Mouse (Mus musculus) midbrain, embryonic 12.5 days (tissue): Measurements from ENCODE around the gene Pmf1. TPM values are rescaled to one million over a fixed set of nuclear protein-coding genes. Genes with fewer than 3 reads are reported as not detected.

Source experiments
- ATAC-seq: fragments of 200-750 bp; cut with Nextera tagmentation; 2 replicates; pipeline ENCODE4 v1.8.0; 2017; ENCODE audit warnings: low read depth, moderate TSS enrichment, moderate library complexity; ENCODE audit not compliant: low FRiP score
- H3K27ac ChIP-seq: fragments of 300-500 bp; sonication (generic); replicated peaks from 2 replicates; pipeline ENCODE4 v1.5.1; 2016; ENCODE audit warnings: mild to moderate bottlenecking
- H3K27me3 ChIP-seq: fragments of 300-500 bp; sonication (generic); 2 replicates; pipeline ENCODE4 v1.6.1; 2016; ENCODE audit warnings: mild to moderate bottlenecking
- H3K36me3 ChIP-seq: fragments of 300-500 bp; sonication (generic); 2 replicates; pipeline ENCODE4 v1.6.1; 2016
- H3K4me1 ChIP-seq: fragments of 300-500 bp; sonication (generic); 2 replicates; pipeline ENCODE4 v1.6.1; 2016
- H3K4me2 ChIP-seq: fragments of 300-500 bp; sonication (generic); replicated peaks from 2 replicates; pipeline ENCODE4 v1.6.1; 2016; ENCODE audit warnings: mild to moderate bottlenecking, moderate library complexity
- H3K4me3 ChIP-seq: fragments of 300-500 bp; sonication (generic); 2 replicates; pipeline ENCODE4 v1.5.1; 2016; ENCODE audit warnings: mild to moderate bottlenecking
- H3K9ac ChIP-seq: fragments of 300-500 bp; sonication (generic); replicated peaks from 2 replicates; pipeline ENCODE4 v1.6.1; 2016; ENCODE audit warnings: mild to moderate bottlenecking, moderate library complexity
- H3K9me3 ChIP-seq: fragments of 300-500 bp; sonication (generic); 2 replicates; pipeline ENCODE4 v1.6.1; 2016; ENCODE audit warnings: mild to moderate bottlenecking
- WGBS: fragments of 180-500 bp; shearing (Covaris S2); methylation state at CpG from one replicate; pipeline ENCODE4 v1.1.7; 2016; 5-methylcytosine and 5-hydroxymethylcytosine counted together
- microRNA-seq: library from miRNA; unstranded; fragments of <30 nt; microRNA quantifications from one replicate; pipeline ENCODE4, GENCODE M21; 2017
- polyA plus RNA-seq: library from polyadenylated mRNA; unstranded; fragments of >200 nt; fragmentation: Nextera tagmentation; extraction: Ambion mirVana; gene quantifications from 2 replicates; pipeline ENCODE4 v1.2.1, GENCODE M21; 2016

Gene Pmf1
- polyA plus RNA-seq, 1 experiment from 2014 or later = 101 TPM

DNA sequence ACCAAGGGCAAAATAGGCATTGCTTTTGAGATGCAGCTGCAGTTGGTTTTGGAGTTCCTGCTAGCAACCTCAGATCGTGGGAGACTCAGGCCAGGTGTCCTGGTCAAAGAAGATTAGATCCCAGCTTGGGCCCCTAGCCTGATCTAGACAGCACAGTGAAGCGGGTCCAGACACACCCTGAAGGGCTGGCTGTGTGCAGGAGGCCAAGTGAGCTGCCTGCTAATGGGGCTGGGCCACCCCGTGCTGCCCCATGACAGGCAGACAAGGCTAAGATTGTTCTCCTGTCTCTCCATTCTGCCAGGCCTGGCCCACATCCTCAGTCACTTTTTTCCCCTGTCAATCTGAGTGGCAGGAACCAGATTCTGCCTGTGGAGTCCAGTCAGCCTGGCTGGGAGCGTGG lies 46.4 kb downstream of the Pmf1 start:
- H3K4me2 ChIP-seq = no peak overlapping the region

DNA sequence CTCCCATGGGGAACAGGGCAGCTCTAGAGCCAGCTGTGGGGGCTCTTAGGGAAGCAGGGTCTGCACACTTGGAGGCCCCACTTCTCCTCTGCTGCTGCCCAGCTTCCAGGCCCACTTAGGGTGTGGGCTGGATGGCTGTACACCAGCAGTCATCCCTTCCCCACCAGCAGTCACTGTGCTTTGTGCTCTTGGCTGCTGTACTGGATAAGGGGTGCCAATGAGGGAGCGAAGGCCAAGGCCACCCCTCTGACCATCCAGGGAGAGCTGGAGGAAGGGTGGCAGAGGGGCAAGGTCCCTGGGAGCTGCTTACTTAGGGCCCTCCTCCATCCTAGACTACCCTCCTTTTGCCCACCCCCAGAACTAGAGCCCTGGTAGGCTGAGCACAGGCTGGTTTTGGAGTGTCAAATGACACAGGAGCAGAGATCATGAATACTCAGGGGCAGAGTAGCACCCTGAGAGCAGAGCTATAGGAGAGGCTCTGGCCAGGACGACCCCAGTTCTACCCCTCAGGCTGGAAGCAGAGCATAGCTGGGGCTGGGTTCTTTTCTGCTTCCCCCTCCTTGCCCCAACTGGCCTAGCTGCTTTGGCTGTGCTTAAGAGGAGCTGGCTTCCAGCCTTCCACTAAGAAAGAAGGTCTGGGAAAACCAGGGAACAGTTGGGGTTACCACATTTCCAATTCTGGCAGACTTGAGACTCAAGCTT lies 48.4 kb downstream of the Pmf1 start:
- no peak overlapping the region for H3K4me3 ChIP-seq
- H3K9ac ChIP-seq = no peak overlapping the region
- 87% methylated on average over 2 of the region's 2 CpGs for WGBS
- ATAC-seq = no peak
- H3K4me1 ChIP-seq = peaks cover 6% of the 10 kb centered on the region; the same call in 1 of the 2 replicates
- H3K27ac ChIP-seq = no peak overlapping the region
- H3K9me3 ChIP-seq = no peaks in the 10 kb centered on the region
- H3K4me2 ChIP-seq = no peak overlapping the region
- H3K36me3 ChIP-seq = peaks cover 62% of the 10 kb centered on the region
- H3K27me3 ChIP-seq = peaks cover 32% of the 10 kb centered on the region

More for the DNA sequence above, 46.4 kb downstream of the Pmf1 start:
- 68% methylated on average over 4 of the region's 4 CpGs for WGBS
- Histone ChIP-seq H3K4me1 (peaks cover 6% of the 10 kb centered on the region; the same call in 1 of the 2 replicates), H3K9ac (no peak overlapping the region), H3K36me3 (peaks cover 45% of the 10 kb centered on the region), H3K9me3 (no peaks in the 10 kb centered on the region), H3K27me3 (peaks cover 32% of the 10 kb centered on the region), H3K27ac (no peak overlapping the region), H3K4me3 (no peak overlapping the region)
- ATAC-seq = no peak

DNA sequence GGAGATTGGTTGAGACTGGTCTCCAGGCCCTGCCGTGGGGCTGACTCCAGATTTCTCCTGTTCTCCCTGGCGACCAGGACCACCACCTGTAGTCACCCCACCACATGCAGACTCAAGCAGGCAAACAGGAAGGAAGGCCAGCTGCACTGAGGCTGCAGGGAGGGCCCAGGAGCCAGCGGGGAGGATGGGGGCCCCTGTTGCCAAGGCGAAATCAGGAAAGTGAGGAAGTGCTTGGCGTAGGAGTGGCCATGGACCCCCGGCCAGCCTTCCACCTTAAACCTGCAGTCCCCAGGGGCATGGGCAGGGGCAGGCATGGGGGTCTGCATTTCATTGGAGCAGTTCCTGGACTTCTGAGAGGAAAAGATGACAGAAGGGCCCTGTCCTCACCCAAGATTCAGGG lies 49.0 kb downstream of the Pmf1 start:
- no peak for ATAC-seq
- 79% methylated on average over 6 of the region's 6 CpGs for WGBS
- H3K27ac ChIP-seq = no peak overlapping the region
- H3K36me3 ChIP-seq = peaks cover 69% of the 10 kb centered on the region
- H3K4me3 ChIP-seq = no peak overlapping the region
- H3K9me3 ChIP-seq = no peaks in the 10 kb centered on the region
- H3K9ac ChIP-seq = no peak overlapping the region
- H3K27me3 ChIP-seq = peaks cover 28% of the 10 kb centered on the region
- no peak overlapping the region for H3K4me2 ChIP-seq
- H3K4me1 ChIP-seq = peaks cover 6% of the 10 kb centered on the region; the same call in 1 of the 2 replicates

DNA sequence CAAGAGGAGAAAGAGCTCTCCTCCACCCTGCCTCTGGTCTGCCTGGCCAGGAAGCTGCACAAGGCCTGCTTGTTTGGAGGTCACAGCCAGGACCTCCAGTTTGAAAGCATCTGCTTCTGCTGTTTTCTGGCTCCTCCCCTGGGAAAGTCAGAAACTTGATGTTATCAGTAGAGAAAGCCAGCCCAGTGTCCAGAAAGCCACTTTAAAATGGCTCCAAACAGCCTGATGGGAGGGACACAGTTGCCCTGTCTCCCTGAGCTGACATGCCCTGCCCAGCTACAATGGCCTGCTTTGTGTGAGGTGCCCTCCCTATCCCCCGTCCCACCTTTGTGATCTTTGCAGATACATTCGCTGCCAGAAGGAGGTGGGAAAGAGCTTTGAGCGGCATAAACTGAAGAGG lies 50.1 kb downstream of the Pmf1 start:
- no peak for ATAC-seq
- H3K4me3 ChIP-seq = no peak overlapping the region
- H3K9me3 ChIP-seq = no peaks in the 10 kb centered on the region
- H3K4me1 ChIP-seq = peaks cover 6% of the 10 kb centered on the region; the same call in 1 of the 2 replicates
- H3K27ac ChIP-seq = 0 out of 2 replicates have a peak overlapping the region, but pooled peaks have one; percentile 15
- peaks cover 80% of the 10 kb centered on the region for H3K36me3 ChIP-seq
- 80% methylated on average over 3 of the region's 3 CpGs for whole genome bisulfite sequencing
- no peak overlapping the region for H3K9ac ChIP-seq
- H3K4me2 ChIP-seq = no peak overlapping the region
- peaks cover 17% of the 10 kb centered on the region for H3K27me3 ChIP-seq

DNA sequence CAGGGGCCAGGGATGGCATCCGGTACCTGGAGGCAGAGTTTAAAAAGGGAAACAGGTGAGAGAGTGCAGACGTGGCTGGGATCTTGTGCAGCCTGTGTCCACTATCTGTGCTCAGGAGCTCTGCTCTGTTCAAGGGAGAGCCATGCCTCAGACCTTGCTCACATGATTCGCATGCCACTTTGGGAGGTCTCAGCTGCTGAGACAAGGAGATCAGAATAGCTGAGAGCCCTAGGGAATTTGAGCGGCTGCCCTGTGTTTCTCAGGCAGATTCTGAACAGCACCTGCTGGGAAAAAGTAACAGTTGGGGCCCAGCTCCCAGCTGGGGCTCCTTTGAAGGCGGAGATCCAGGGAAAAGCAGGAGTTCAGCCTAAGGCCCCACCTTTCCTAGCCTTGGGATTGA lies 50.5 kb downstream of the Pmf1 start:
- no peak overlapping the region for H3K9ac ChIP-seq
- H3K27me3 ChIP-seq = peaks cover 13% of the 10 kb centered on the region
- peaks cover 6% of the 10 kb centered on the region; the same call in 1 of the 2 replicates for H3K4me1 ChIP-seq
- WGBS = 72% methylated on average over 5 of the region's 5 CpGs
- no peaks in the 10 kb centered on the region for H3K9me3 ChIP-seq
- no peak overlapping the region for H3K4me3 ChIP-seq
- ATAC-seq = no peak
- H3K4me2 ChIP-seq = no peak overlapping the region
- H3K27ac ChIP-seq = peak overlapping the region; percentile 25; the same call in 1 of the 2 replicates
- peaks cover 84% of the 10 kb centered on the region for H3K36me3 ChIP-seq

DNA sequence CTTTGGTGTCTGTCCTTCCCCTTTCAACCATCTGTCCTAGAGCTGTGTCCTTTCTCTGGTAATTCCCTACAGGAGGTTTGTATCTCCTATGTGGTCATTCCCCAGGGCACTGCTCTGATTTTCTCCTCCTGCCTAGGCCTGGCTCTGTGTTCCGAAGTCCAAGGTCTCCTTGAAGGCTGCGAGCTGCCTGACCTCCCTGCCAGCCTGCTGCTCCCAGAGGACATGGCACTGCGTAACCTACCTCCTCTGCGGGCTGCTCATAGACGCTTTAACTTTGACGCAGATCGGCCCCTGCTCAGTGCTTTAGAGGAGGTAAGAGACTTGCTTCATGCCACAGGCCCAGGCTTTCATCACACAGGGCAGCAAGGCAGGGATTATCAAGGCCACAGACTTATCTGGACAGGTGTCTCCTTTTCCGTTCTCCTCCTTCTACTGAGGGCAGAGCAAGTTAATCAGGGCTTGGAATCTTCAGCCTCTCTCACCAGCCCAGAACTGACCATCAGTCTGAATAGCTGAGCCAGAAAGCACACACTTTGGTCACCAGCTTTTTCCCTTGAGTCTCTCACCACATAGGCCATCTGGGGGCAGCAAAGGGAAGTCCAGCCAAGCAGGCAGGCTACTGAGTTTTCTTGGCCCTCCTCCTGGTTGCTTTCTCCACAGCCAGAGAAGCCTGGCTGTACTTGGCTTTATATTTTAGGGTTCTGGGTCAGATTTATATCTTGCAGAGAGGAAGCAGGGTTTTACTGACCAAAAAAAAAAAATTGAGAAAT lies 55.5 kb downstream of the Pmf1 start:
- H3K27ac ChIP-seq = no peak overlapping the region
- H3K4me2 ChIP-seq = no peak overlapping the region
- no peak for ATAC-seq
- H3K36me3 ChIP-seq = peaks cover 98% of the 10 kb centered on the region
- 95% methylated on average over 8 of the region's 8 CpGs for WGBS
- no peak overlapping the region for H3K4me3 ChIP-seq
- H3K9ac ChIP-seq = no peak overlapping the region
- H3K27me3 ChIP-seq = no peaks in the 10 kb centered on the region
- H3K9me3 ChIP-seq = no peaks in the 10 kb centered on the region
- peaks cover 2% of the 10 kb centered on the region; the same call in 1 of the 2 replicates for H3K4me1 ChIP-seq

DNA sequence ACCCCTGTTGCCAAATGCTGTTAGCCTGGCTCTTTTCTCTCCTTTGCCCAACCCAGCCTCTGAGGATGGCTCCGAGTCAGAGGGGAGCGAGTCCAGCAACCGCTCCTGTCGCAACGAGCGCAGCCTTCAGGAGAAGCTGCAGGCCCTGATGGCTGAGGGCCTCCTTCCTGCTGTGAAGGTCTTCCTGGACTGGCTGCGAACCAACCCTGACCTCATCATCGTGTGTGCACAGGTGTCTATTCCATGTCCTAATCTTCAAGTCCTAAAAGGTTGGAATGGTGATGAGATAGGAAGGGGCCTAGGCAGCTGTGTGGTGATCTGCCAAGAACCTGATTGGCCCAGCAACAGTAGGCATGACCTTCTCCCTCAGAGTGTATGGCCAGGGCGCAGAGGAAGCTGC lies 57.2 kb downstream of the Pmf1 start:
- no peaks in the 10 kb centered on the region for H3K27me3 ChIP-seq
- no peak for ATAC-seq
- no peak overlapping the region for H3K9ac ChIP-seq
- no peaks in the 10 kb centered on the region for H3K4me1 ChIP-seq
- no peak overlapping the region for H3K27ac ChIP-seq
- H3K9me3 ChIP-seq = no peaks in the 10 kb centered on the region
- WGBS = 91% methylated on average over 9 of the region's 9 CpGs
- H3K4me2 ChIP-seq = no peak overlapping the region
- H3K36me3 ChIP-seq = peaks cover 98% of the 10 kb centered on the region
- H3K4me3 ChIP-seq = no peak overlapping the region

DNA sequence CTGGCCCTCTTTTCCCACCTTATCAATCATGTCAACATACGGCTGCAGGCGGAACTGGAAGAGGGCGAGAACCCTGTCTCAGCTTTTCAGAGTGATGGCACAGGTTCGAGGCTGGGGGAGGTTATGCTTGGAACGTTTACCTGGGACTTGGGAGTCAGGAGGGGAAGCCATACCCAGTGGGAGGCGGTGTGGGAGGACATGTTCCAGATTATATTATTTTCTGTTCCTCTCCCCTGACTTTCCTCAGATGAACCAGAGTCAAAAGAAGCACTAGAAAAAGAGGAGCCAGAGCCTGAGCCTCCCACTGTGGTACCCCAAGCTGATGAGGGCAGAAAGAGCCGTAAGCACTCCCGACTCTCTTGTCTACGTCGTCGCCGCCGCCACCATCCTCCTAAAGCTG lies 59.4 kb downstream of the Pmf1 start:
- Histone ChIP-seq H3K36me3 (peaks cover 100% of the 10 kb centered on the region), H3K4me3 (no peak overlapping the region), H3K4me2 (no peak overlapping the region), H3K27me3 (no peaks in the 10 kb centered on the region), H3K27ac (no peak overlapping the region), H3K4me1 (no peaks in the 10 kb centered on the region), H3K9me3 (no peaks in the 10 kb centered on the region), H3K9ac (no peak overlapping the region)
- WGBS = 94% methylated on average over 13 of the region's 13 CpGs
- ATAC-seq = no peak

Small RNA genes within 50 kb of the gene (microRNA-seq; reads per million reads assigned to microRNA genes)
- not detected for gene Mir7011

Other genes with a start within 250 kb of the Pmf1 start
- gene Rhbg, start 155.6 kb downstream of the Pmf1 start, polyA plus RNA-seq = 0.26 TPM in 1 of 2 replicates, not detected in the other
- gene Gm38392, start 123.1 kb downstream of the Pmf1 start, polyA plus RNA-seq = not detected in 2 replicates
- 10.9 and 12.8 TPM in 2 replicates for gene Tsacc, start 113.3 kb downstream of the Pmf1 start, polyA plus RNA-seq
- gene Cct3, start 113.2 kb downstream of the Pmf1 start, polyA plus RNA-seq = 606 and 646 TPM in 2 replicates
- 104 and 128 TPM in 2 replicates for gene Glmp, start 85.3 kb downstream of the Pmf1 start, polyA plus RNA-seq
- 1.9 and 2.3 TPM in 2 replicates for gene Tmem79, start 74.2 kb downstream of the Pmf1 start, polyA plus RNA-seq
- 94.1 and 101 TPM in 2 replicates for gene Smg5, start 74.1 kb downstream of the Pmf1 start, polyA plus RNA-seq
- gene Paqr6, start 45.7 kb downstream of the Pmf1 start, polyA plus RNA-seq = 0.82 and 0.89 TPM in 2 replicates
- gene Bglap3, start 37.6 kb downstream of the Pmf1 start, polyA plus RNA-seq = 0.10 TPM in 1 of 2 replicates, not detected in the other
- gene Bglap2, start 31.6 kb downstream of the Pmf1 start, polyA plus RNA-seq = not detected in 2 replicates
- gene Bglap, start 25.9 kb downstream of the Pmf1 start, polyA plus RNA-seq = not detected in 2 replicates
- gene Slc25a44, start 14.8 kb upstream of the Pmf1 start, polyA plus RNA-seq = 23.6 and 24.6 TPM in 2 replicates
- 19.3 and 20.3 TPM in 2 replicates for gene Sema4a, start 50.9 kb upstream of the Pmf1 start, polyA plus RNA-seq
- gene Lmna, start 99.6 kb upstream of the Pmf1 start, polyA plus RNA-seq = 34.3 and 42.8 TPM in 2 replicates
- 47.8 and 49.9 TPM in 2 replicates for gene Mex3a, start 122.1 kb upstream of the Pmf1 start, polyA plus RNA-seq
- 0.21 and 0.47 TPM in 2 replicates for gene Rab25, start 138.0 kb upstream of the Pmf1 start, polyA plus RNA-seq
- gene Lamtor2, start 142.7 kb upstream of the Pmf1 start, polyA plus RNA-seq = 137 and 152 TPM in 2 replicates
- 64.7 and 71.2 TPM in 2 replicates for gene Ubqln4, start 143.4 kb upstream of the Pmf1 start, polyA plus RNA-seq
- 132 and 137 TPM in 2 replicates for gene Ssr2, start 165.5 kb upstream of the Pmf1 start, polyA plus RNA-seq
- 143 and 150 TPM in 2 replicates for gene Arhgef2, start 195.6 kb upstream of the Pmf1 start, polyA plus RNA-seq
- not detected in 2 replicates for gene Rxfp4, start 242.8 kb upstream of the Pmf1 start, polyA plus RNA-seq